Comparison of ENCODE assay signal across 24 mouse cellular contexts in genomic region chr2:44659870-44660269, GRCm38 (mm10).
DNase-seq lines count a peak whose midpoint lies in the region; ATAC-seq lines count a peak whose summit lies in the region.
"Had no signal": no experiment of that assay in that cellular context is flagged by ENCODE, and none has a peak within 500 bp of the region (broad histone marks: within the 10 kb centered on the region; RNA-seq: fewer than 3 reads in every experiment).

No protein-coding gene starts in this region.

- no peaks in the 10 kb centered on the region for H3K4me1 ChIP-seq in embryonic facial prominence, embryonic 14.5 days (ENCODE audit: control insufficient read depth, insufficient read depth, low read length)
- peaks cover 2% of the 10 kb centered on the region; the same call in 1 of the 2 replicates for H3K4me1 ChIP-seq in embryonic facial prominence, embryonic 10.5 days
- no peaks in the 10 kb centered on the region for H3K4me1 ChIP-seq in liver, embryonic 12.5 days
- H3K4me1 ChIP-seq: forebrain, embryonic 13.5 days; forebrain, embryonic 15.5 days had no signal

- DNase-seq in embryonic facial prominence, embryonic 14.5 days (ENCODE audit: low spot score) = peak; percentile 39
- DNase-seq in embryonic facial prominence, embryonic 10.5 days (ENCODE audit: low spot score) = no peak
- no peak for DNase-seq in frontal cortex, postnatal 25 days (ENCODE audit: low spot score in 2 of 2)
- peak; percentile 51 for DNase-seq in adipocyte (ENCODE audit: low spot score)
- DNase-seq in telencephalon, adult 2 months (ENCODE audit: low read depth, low spot score) = peak; percentile 13
- DNase-seq: adrenal gland, adult 2 months; adrenal gland, postnatal 10 days; adrenal gland, postnatal 25 days; B cell, adult 2 months; cerebellum, adult 11-12 months; cerebellum, adult 2 months; cerebellum, adult 9-10 months; cerebellum, postnatal 10 days; cerebellum, postnatal 25 days had no signal

- no peak overlapping the region; the same call in 1 of the 2 replicates for H3K27ac ChIP-seq in embryonic facial prominence, embryonic 14.5 days (replicated peaks; ENCODE audit: low read depth, low read length)
- no peak overlapping the region for H3K27ac ChIP-seq in embryonic facial prominence, embryonic 10.5 days (replicated peaks)
- no peak overlapping the region for H3K27ac ChIP-seq in liver, embryonic 12.5 days
- H3K27ac ChIP-seq: embryonic facial prominence, embryonic 13.5 days; forebrain, embryonic 13.5 days; forebrain, embryonic 15.5 days had no signal

- H3K9ac ChIP-seq in embryonic facial prominence, embryonic 14.5 days (ENCODE audit: low read depth, low read length) = no peak overlapping the region
- no peak overlapping the region for H3K9ac ChIP-seq in liver, embryonic 12.5 days
- H3K9ac ChIP-seq: embryonic facial prominence, embryonic 13.5 days; forebrain, embryonic 13.5 days; forebrain, embryonic 15.5 days had no signal

- H3K4me2 ChIP-seq in embryonic facial prominence, embryonic 14.5 days (ENCODE audit: low read depth, low read length) = no peak overlapping the region
- no peak overlapping the region for H3K4me2 ChIP-seq in liver, embryonic 12.5 days
- H3K4me2 ChIP-seq: embryonic facial prominence, embryonic 13.5 days; forebrain, embryonic 13.5 days; forebrain, embryonic 15.5 days had no signal

- H3K27me3 ChIP-seq in embryonic facial prominence, embryonic 14.5 days (replicated peaks; ENCODE audit: control insufficient read depth, insufficient read depth, low read length) = no peaks in the 10 kb centered on the region
- no peaks in the 10 kb centered on the region for H3K27me3 ChIP-seq in embryonic facial prominence, embryonic 10.5 days (replicated peaks; ENCODE audit: low read depth, poor library complexity, severe bottlenecking)
- H3K27me3 ChIP-seq in liver, embryonic 12.5 days (replicated peaks) = no peaks in the 10 kb centered on the region
- H3K27me3 ChIP-seq: CH12.LX; embryonic facial prominence, embryonic 13.5 days; forebrain, embryonic 13.5 days; forebrain, embryonic 15.5 days; Patski had no signal

- no peaks in the 10 kb centered on the region for H3K9me3 ChIP-seq in embryonic facial prominence, embryonic 14.5 days (ENCODE audit: control insufficient read depth, low read length)
- no peaks in the 10 kb centered on the region for H3K9me3 ChIP-seq in embryonic facial prominence, embryonic 10.5 days
- H3K9me3 ChIP-seq in liver, embryonic 12.5 days (replicated peaks) = no peaks in the 10 kb centered on the region
- H3K9me3 ChIP-seq: embryonic facial prominence, embryonic 13.5 days; forebrain, embryonic 13.5 days; forebrain, embryonic 15.5 days; G1E had no signal

- no peaks in the 10 kb centered on the region for H3K36me3 ChIP-seq in embryonic facial prominence, embryonic 14.5 days (ENCODE audit: control insufficient read depth, insufficient read depth, low read length)
- H3K36me3 ChIP-seq in embryonic facial prominence, embryonic 10.5 days (replicated peaks) = no peaks in the 10 kb centered on the region
- no peaks in the 10 kb centered on the region for H3K36me3 ChIP-seq in liver, embryonic 12.5 days
- H3K36me3 ChIP-seq: embryonic facial prominence, embryonic 13.5 days; forebrain, embryonic 15.5 days; G1E had no signal

- no peak for ATAC-seq in embryonic facial prominence, embryonic 14.5 days (ENCODE audit: low read depth)
- peak; percentile 64; the same call in 1 of the 2 replicates for ATAC-seq in frontal cortex, adult (ENCODE audit: low TSS enrichment)
- no peak for ATAC-seq in liver, embryonic 12.5 days
- ATAC-seq: activated CD4-positive, CD25-positive, alpha-beta regulatory T cell, adult 4 months; CD4-positive, CD25-positive, alpha-beta regulatory T cell, adult 4 months; forebrain, embryonic 13.5 days; forebrain, embryonic 15.5 days; Patski had no signal

- 55% methylated on average over 2 of the region's 2 CpGs for WGBS in embryonic facial prominence, embryonic 14.5 days
- WGBS in embryonic facial prominence, embryonic 10.5 days = 70% methylated on average over 2 of the region's 2 CpGs
- 37% methylated on average over 2 of the region's 2 CpGs for whole genome bisulfite sequencing in liver, embryonic 12.5 days (ENCODE audit: insufficient replicate concordance)

- no peak overlapping the region for H3K4me3 ChIP-seq in embryonic facial prominence, embryonic 14.5 days (ENCODE audit: low read depth, low read length)
- H3K4me3 ChIP-seq in embryonic facial prominence, embryonic 10.5 days = no peak overlapping the region
- H3K4me3 ChIP-seq in liver, embryonic 12.5 days = no peak overlapping the region
- H3K4me3 ChIP-seq: embryonic facial prominence, embryonic 13.5 days; forebrain, embryonic 13.5 days; forebrain, embryonic 15.5 days had no signal

Comparison
In these comparisons a context has a peak if more than half of its experiments do, and no peak if none do; other contexts are left out.
1. DNase-seq: peak in embryonic facial prominence, embryonic 14.5 days (single experiment), adipocyte (single experiment) and telencephalon, adult 2 months (single experiment); none in embryonic facial prominence, embryonic 10.5 days (single experiment) and frontal cortex, postnatal 25 days (0 of 2).